Mouse (Mus musculus) testis, postnatal 10 days (tissue): Measurements from ENCODE around the gene Olfr1341.
A peak's percentile ranks its signal among the peaks of the same experiment; 100 is the strongest.

ENCODE experiments used
- DNase-seq: peaks from one replicate; pipeline ENCODE4 v3.0.0; 2021; ENCODE audit warnings: low spot score

Gene Olfr1341

GRCm38 (mm10) chr4:118703223-118703622 is at the start of gene Olfr1341:
Gene Olfr1341 (plus strand): TSS chr4:118703523.
- no peak for DNase-seq

DNA sequence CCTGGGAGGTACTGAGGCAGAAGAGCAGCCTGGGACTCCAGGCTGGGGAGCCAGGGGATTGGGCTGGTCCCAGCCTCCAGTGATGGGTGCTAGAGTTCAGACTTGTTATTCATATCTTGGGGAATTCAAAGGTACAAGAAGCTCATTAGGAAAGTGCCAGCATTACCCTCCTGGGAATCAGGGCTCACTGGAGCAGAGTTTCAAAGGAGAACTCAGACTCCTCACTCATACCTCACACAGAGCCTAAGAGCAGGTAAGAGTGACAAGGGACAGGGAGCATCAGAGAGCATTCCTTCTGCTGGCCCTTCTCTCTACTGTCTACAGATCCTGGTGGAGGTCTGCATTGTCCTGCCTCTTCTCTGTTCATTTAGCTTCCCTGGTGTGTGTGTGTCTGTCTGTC is 44.7 kb upstream of the Olfr1341 start, which contains the start of gene Olfr62:
Gene Olfr62, plus strand, starts transcription at position 301 of the 400 bp plus-strand sequence.
- no peak for DNase-seq

- no peak for DNase-seq
Measured at GRCm38 (mm10) chr4:118687086-118687485, 16.2 kb upstream of the Olfr1341 start.

DNA sequence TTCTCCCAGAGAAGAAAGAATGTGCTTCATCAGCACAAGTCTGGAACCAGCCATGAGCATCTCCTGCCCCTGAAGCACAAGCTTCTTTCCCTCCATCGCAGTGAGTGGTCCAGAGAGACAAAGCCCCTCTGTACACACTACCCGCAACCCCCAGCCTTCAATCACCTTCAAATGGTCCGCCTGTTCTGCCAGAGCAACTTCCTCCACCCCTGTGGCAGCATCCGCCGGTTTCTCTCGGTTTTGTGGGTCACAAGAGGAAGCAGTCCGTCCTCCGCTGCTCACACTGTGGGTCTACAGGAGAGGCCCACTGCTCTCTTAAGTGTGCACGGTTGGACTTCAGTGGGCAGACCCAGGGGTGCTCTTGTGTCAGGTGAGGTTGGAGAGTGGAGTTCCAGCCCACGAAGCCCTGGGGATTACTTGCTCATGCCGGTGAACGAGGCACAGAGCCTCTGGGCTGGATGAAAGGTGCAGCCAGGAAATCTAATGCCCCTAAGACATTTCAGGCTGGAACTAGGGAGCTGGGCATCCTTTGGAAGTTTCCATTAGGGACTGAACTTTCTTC is 10.8 kb upstream of the Olfr1341 start, which contains the start of gene Olfr1342:
Gene Olfr1342, minus strand, starts transcription at position 345 of the 562 bp plus-strand sequence.
- DNase-seq: peak; percentile 24

DNA sequence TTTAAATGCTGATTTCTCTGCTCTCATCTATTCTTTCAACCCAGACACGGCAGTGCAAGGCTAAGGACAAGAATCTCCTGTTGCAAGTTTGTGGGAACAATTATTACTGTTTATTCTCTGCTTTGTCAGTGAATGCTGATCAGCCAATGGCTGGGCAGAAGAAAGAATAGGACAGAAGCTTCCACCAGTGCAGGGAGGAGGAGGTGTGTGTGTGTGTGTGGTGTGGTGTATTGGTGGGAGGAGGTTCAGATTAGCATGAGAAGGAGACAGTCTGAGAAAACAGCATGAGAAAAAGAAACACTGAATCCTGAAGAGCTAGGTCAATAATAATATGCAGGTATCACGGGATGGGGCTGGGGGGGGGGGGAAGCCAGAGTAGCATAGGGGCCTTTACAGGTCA is 9.5 kb upstream of the Olfr1341 start:
- DNase-seq: peak; percentile 13

- peak; percentile 12 for DNase-seq
Measured at GRCm38 (mm10) chr4:118708086-118708485, 4.8 kb downstream of the Olfr1341 start.

- no peak for DNase-seq
Measured at GRCm38 (mm10) chr4:118711656-118712055, 8.3 kb downstream of the Olfr1341 start.

GRCm38 (mm10) chr4:118719838-118720237 is 16.5 kb downstream of the Olfr1341 start, which contains the start of gene Olfr1340:
Gene Olfr1340 (plus strand): TSS chr4:118720138.
- DNase-seq: no peak

GRCm38 (mm10) chr4:118721742-118722483 is 18.6 kb downstream of the Olfr1341 start:
- DNase-seq: peak; percentile 53

GRCm38 (mm10) chr4:118731875-118732274 is 28.6 kb downstream of the Olfr1341 start, which contains the start of gene Olfr1339:
Gene Olfr1339 (plus strand): TSS chr4:118732175.
- DNase-seq: no peak

- DNase-seq: no peak
Measured at GRCm38 (mm10) chr4:118739574-118739973, 36.3 kb downstream of the Olfr1341 start.

DNA sequence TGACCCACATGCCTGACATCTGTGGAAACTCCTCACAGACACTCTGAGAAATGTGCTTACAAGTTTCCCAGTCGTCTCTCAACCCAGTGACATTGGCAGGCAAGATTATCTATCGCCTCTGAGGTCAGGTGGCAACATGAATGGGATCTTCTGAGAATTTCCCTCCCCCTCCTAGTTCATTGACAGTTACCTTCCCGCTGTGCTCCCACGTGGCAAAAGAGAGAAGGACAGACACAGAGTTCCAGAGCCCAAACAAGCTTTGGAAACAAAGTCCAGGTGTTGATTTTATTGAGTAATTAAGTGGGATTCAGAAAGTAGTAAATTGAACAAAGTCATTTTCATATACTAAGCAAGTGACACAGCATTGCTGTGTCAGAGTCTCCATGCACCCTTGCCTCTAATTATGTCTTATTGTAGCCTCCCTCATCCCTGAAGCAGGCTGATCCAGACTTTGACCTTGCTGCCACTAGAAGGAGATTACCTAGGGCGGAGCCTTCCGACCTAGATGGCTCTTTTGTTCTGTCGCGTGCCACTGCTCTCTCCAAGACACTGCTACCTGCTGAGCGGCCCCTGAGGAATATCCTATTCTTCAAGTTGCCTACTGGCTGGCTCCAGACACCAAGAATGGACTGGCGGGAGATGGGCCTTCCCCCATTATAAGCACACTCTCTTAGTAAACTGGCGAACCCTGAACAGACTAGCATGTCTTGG is 37.8 kb downstream of the Olfr1341 start:
- no peak for DNase-seq

- DNase-seq: no peak
Measured at GRCm38 (mm10) chr4:118741881-118742280, 38.6 kb downstream of the Olfr1341 start.

DNA sequence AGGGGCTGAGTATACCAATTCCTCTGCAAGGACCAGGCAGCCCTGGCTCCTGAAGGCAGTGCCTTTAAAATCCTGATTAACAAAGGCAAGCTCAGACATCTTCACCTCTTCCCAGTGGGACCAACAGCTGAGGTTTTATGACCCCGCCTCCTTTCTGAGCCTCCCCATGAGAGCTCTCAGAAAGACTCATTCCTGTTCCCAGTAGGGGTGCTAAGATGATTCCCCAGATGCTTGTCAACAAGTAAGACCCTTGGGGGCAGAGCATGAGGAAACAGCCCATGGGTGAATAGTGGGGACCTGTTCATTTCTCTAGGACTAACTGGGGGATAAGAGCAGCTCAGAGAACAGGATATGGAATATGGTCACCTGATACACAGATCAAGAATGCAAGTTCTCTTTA is 55.3 kb downstream of the Olfr1341 start, which contains the start of gene Olfr1338:
Gene Olfr1338, minus strand, starts transcription at position 101 of the 400 bp plus-strand sequence.
- no peak for DNase-seq
